Mouse (Mus musculus) MEL (cell line): ENCODE measurements around the gene A730015C16Rik. TPM values are rescaled to one million over a fixed set of nuclear protein-coding genes. Genes with fewer than 3 reads are reported as not detected.

Source experiments
- DNase-seq: peaks from one replicate; pipeline ENCODE4 v3.0.0; 2011; ENCODE audit warnings: low read depth, low spot score
- H3K27ac ChIP-seq: 2 replicates; pipeline ENCODE4 v1.5.1; 2012; ENCODE audit warnings: low read depth, mild to moderate bottlenecking, control low read depth, low read length, moderate library complexity; ENCODE audit not compliant: control insufficient read depth
- H3K27me3 ChIP-seq, 2 experiments: fragments of 150-350 bp in 1 of 2; sonication (generic) in 1 of 2; 2 replicates each; pipeline ENCODE4 v1.6.1; 2012; ENCODE audit warnings: low read length in 2 of 2, mild to moderate bottlenecking in 2 of 2, improper control_type of control experiment in 1 of 2, moderate library complexity in 1 of 2; ENCODE audit not compliant: insufficient read depth in 2 of 2, control insufficient read depth in 1 of 2
- H3K36me3 ChIP-seq, 2 experiments: 2 replicates each; pipeline ENCODE4 v1.6.1; 2012 to 2014; ENCODE audit warnings: low read length in 2 of 2, improper control_type of control experiment in 1 of 2, inconsistent platforms in 1 of 2, mild to moderate bottlenecking in 1 of 2; ENCODE audit not compliant: insufficient read depth in 2 of 2, control insufficient read depth in 1 of 2
- H3K4me1 ChIP-seq, 2 experiments: fragments of 150-350 bp in 1 of 2; sonication (generic) in 1 of 2; 2 replicates each; pipeline ENCODE4 v1.6.1; 2012; ENCODE audit warnings: low read length in 2 of 2, improper control_type of control experiment in 1 of 2, mild to moderate bottlenecking in 1 of 2; ENCODE audit not compliant: insufficient read depth in 2 of 2, control insufficient read depth in 1 of 2
- H3K4me3 ChIP-seq, 2 experiments: fragments of 150-350 bp in 1 of 2; sonication (generic) in 1 of 2; 2 replicates each; pipeline ENCODE4 v1.5.1; 2012; ENCODE audit warnings: low read depth in 2 of 2, low read length in 2 of 2, mild to moderate bottlenecking in 2 of 2, moderate library complexity in 2 of 2, control low read depth in 1 of 2, improper control_type of control experiment in 1 of 2; ENCODE audit not compliant: control insufficient read depth in 1 of 2, insufficient read depth in 1 of 2
- H3K79me2 ChIP-seq: 2 replicates; pipeline ENCODE4 v1.6.1; 2012; ENCODE audit warnings: mild to moderate bottlenecking, low read length, moderate library complexity; ENCODE audit not compliant: control insufficient read depth, poor library complexity, insufficient read depth
- H3K9ac ChIP-seq: 2 replicates; pipeline ENCODE4 v1.6.1; 2012; ENCODE audit warnings: low read depth, mild to moderate bottlenecking, control low read depth, low read length, moderate library complexity; ENCODE audit not compliant: control insufficient read depth, poor library complexity, severe bottlenecking
- H3K9me3 ChIP-seq: fragments of 150-350 bp; sonication (generic); replicated peaks from 2 replicates; pipeline ENCODE4 v1.6.1; 2012; ENCODE audit warnings: mild to moderate bottlenecking, low read length, improper control_type of control experiment, moderate library complexity; ENCODE audit not compliant: insufficient read depth
- BHLHE40 ChIP-seq: IDR thresholded peaks from 2 replicates; pipeline ENCODE4 v1.6.1; 2012; ENCODE audit warnings: low read depth, mild to moderate bottlenecking, inconsistent platforms, low read length, improper control_type of control experiment, borderline replicate concordance
- CHD1 ChIP-seq: IDR thresholded peaks from 2 replicates; pipeline ENCODE4 v1.6.1; 2012; ENCODE audit warnings: low read depth, mild to moderate bottlenecking, inconsistent platforms, low read length, improper control_type of control experiment
- CHD2 ChIP-seq: IDR thresholded peaks from 2 replicates; pipeline ENCODE4 v1.6.1; 2011; ENCODE audit warnings: low read length, improper control_type of control experiment
- CTCF ChIP-seq, 3 experiments: IDR thresholded peaks in 2 of 3; conservative IDR thresholded peaks in 1 of 3; 2 replicates each; pipeline ENCODE4 v1.5.1; 2011 to 2012; ENCODE audit warnings: low read length in 3 of 3, low read depth in 2 of 3, mild to moderate bottlenecking in 2 of 3, improper control_type of control experiment in 1 of 3, inconsistent platforms in 1 of 3, mixed read lengths in 1 of 3, moderate library complexity in 1 of 3; ENCODE audit not compliant: control insufficient read depth in 1 of 3, insufficient read depth in 1 of 3, poor library complexity in 1 of 3, severe bottlenecking in 1 of 3
- E2F4 ChIP-seq: IDR thresholded peaks from 2 replicates; pipeline ENCODE4 v1.6.1; 2011; ENCODE audit warnings: low read depth, low read length, improper control_type of control experiment, borderline replicate concordance
- ELF1 ChIP-seq: IDR thresholded peaks from 2 replicates; pipeline ENCODE4 v1.6.1; 2014; ENCODE audit warnings: low read depth, mild to moderate bottlenecking, inconsistent platforms, low read length, improper control_type of control experiment, moderate library complexity
- EP300 ChIP-seq, 2 experiments: IDR thresholded peaks; 2 replicates each; pipeline ENCODE4 v1.6.1; 2011; ENCODE audit warnings: improper control_type of control experiment in 2 of 2, low read length in 2 of 2, low read depth in 1 of 2, mild to moderate bottlenecking in 1 of 2
- ETS1 ChIP-seq: IDR thresholded peaks from 2 replicates; pipeline ENCODE4 v1.6.1; 2012; ENCODE audit warnings: low read depth, mild to moderate bottlenecking, inconsistent platforms, low read length, improper control_type of control experiment, moderate library complexity
- GABPA ChIP-seq: IDR thresholded peaks from 2 replicates; pipeline ENCODE4 v1.6.1; 2012; ENCODE audit warnings: low read depth, mild to moderate bottlenecking, inconsistent platforms, low read length, improper control_type of control experiment, moderate library complexity
- HCFC1 ChIP-seq: IDR thresholded peaks from 2 replicates; pipeline ENCODE4 v1.6.1; 2012; ENCODE audit warnings: low read depth, mild to moderate bottlenecking, inconsistent platforms, low read length, improper control_type of control experiment, moderate library complexity
- JUND ChIP-seq: IDR thresholded peaks from 2 replicates; pipeline ENCODE4 v1.6.1; 2011; ENCODE audit warnings: low read depth, mild to moderate bottlenecking, improper control_type of control experiment, low read length
- KAT2A ChIP-seq: conservative IDR thresholded peaks from 2 replicates; pipeline ENCODE4 v1.6.1; 2012; ENCODE audit warnings: low read depth, low read length, improper control_type of control experiment, inconsistent platforms
- MAFK ChIP-seq: IDR thresholded peaks from 2 replicates; pipeline ENCODE4 v1.6.1; 2011; ENCODE audit warnings: low read depth, mild to moderate bottlenecking, low read length, improper control_type of control experiment, borderline replicate concordance
- MAX ChIP-seq: IDR thresholded peaks from 2 replicates; pipeline ENCODE4 v1.6.1; 2011; ENCODE audit warnings: low read length, improper control_type of control experiment
- MAZ ChIP-seq: IDR thresholded peaks from 2 replicates; pipeline ENCODE4 v1.6.1; 2012; ENCODE audit warnings: low read depth, mild to moderate bottlenecking, inconsistent platforms, low read length, improper control_type of control experiment
- MEF2A ChIP-seq: IDR thresholded peaks from 2 replicates; pipeline ENCODE4 v1.6.1; 2014; ENCODE audit warnings: low read depth, mild to moderate bottlenecking, inconsistent platforms, low read length, improper control_type of control experiment; ENCODE audit not compliant: poor library complexity, insufficient replicate concordance, severe bottlenecking; ENCODE audit errors: extremely low read depth
- MXI1 ChIP-seq: IDR thresholded peaks from 2 replicates; pipeline ENCODE4 v1.6.1; 2011; ENCODE audit warnings: mild to moderate bottlenecking, low read depth, low read length, improper control_type of control experiment
- MYB ChIP-seq: IDR thresholded peaks from 2 replicates; pipeline ENCODE4 v1.6.1; 2011; ENCODE audit warnings: mild to moderate bottlenecking, low read depth, low read length, improper control_type of control experiment
- MYC ChIP-seq: IDR thresholded peaks from 2 replicates; pipeline ENCODE4 v1.6.1; 2011; ENCODE audit warnings: low read depth, mild to moderate bottlenecking, low read length, improper control_type of control experiment, moderate library complexity
- NRF1 ChIP-seq: IDR thresholded peaks from 2 replicates; pipeline ENCODE4 v1.6.1; 2014; ENCODE audit warnings: low read depth, mild to moderate bottlenecking, inconsistent platforms, low read length, improper control_type of control experiment, moderate library complexity; ENCODE audit not compliant: poor library complexity, insufficient read depth, severe bottlenecking
- POLR2A ChIP-seq, 2 experiments: IDR thresholded peaks; 2 replicates each; pipeline ENCODE4 v1.6.1; 2011 to 2012; ENCODE audit warnings: low read length in 2 of 2, mild to moderate bottlenecking in 2 of 2, control low read depth in 1 of 2, improper control_type of control experiment in 1 of 2, low read depth in 1 of 2, moderate library complexity in 1 of 2; ENCODE audit not compliant: control insufficient read depth in 1 of 2, insufficient read depth in 1 of 2, poor library complexity in 1 of 2
- POLR2AphosphoS2 ChIP-seq: IDR thresholded peaks from 2 replicates; pipeline ENCODE4 v1.6.1; 2011; ENCODE audit warnings: low read length, improper control_type of control experiment
- POLR2AphosphoS5 ChIP-seq: IDR thresholded peaks from 2 replicates; pipeline ENCODE4 v1.6.1; 2012; ENCODE audit warnings: low read depth, borderline replicate concordance, mild to moderate bottlenecking, inconsistent platforms, low read length, moderate library complexity, mixed read lengths
- RAD21 ChIP-seq: IDR thresholded peaks from 2 replicates; pipeline ENCODE4 v1.6.1; 2011; ENCODE audit warnings: mild to moderate bottlenecking, low read depth, low read length, improper control_type of control experiment
- RCOR1 ChIP-seq: IDR thresholded peaks from 2 replicates; pipeline ENCODE4 v1.6.1; 2012; ENCODE audit warnings: low read depth, mild to moderate bottlenecking, inconsistent platforms, low read length, improper control_type of control experiment
- SIN3A ChIP-seq: IDR thresholded peaks from 2 replicates; pipeline ENCODE4 v1.6.1; 2012; ENCODE audit warnings: low read length, improper control_type of control experiment, inconsistent platforms
- SMC3 ChIP-seq: IDR thresholded peaks from 2 replicates; pipeline ENCODE4 v1.6.1; 2011; ENCODE audit warnings: low read depth, low read length, improper control_type of control experiment
- TAL1 ChIP-seq: IDR thresholded peaks from 2 replicates; pipeline ENCODE4 v1.6.1; 2012; ENCODE audit warnings: mild to moderate bottlenecking, inconsistent platforms, low read length, moderate library complexity, mixed read lengths
- TBP ChIP-seq: IDR thresholded peaks from 2 replicates; pipeline ENCODE4 v1.8.0; 2011; ENCODE audit warnings: low read depth, low read length, improper control_type of control experiment
- TCF12 ChIP-seq: IDR thresholded peaks from 2 replicates; pipeline ENCODE4 v1.6.1; 2014; ENCODE audit warnings: low read depth, mild to moderate bottlenecking, inconsistent platforms, low read length, improper control_type of control experiment, moderate library complexity
- UBTF ChIP-seq: IDR thresholded peaks from 2 replicates; pipeline ENCODE4 v1.6.1; 2012; ENCODE audit warnings: low read depth, mild to moderate bottlenecking, inconsistent platforms, low read length, improper control_type of control experiment, moderate library complexity, borderline replicate concordance; ENCODE audit not compliant: insufficient read depth
- USF1 ChIP-seq: IDR thresholded peaks from 2 replicates; pipeline ENCODE4 v1.6.1; 2014; ENCODE audit warnings: low read depth, mild to moderate bottlenecking, inconsistent platforms, low read length, improper control_type of control experiment, moderate library complexity
- USF2 ChIP-seq, 2 experiments: IDR thresholded peaks; 2 replicates each; pipeline ENCODE4 v1.6.1; 2011 to 2012; ENCODE audit warnings: improper control_type of control experiment in 2 of 2, low read length in 2 of 2, borderline replicate concordance in 1 of 2, inconsistent platforms in 1 of 2, low read depth in 1 of 2, mild to moderate bottlenecking in 1 of 2; ENCODE audit not compliant: insufficient read depth in 1 of 2
- ZC3H11A ChIP-seq: IDR thresholded peaks from 2 replicates; pipeline ENCODE4 v1.6.1; 2012; ENCODE audit warnings: low read depth, mild to moderate bottlenecking, inconsistent platforms, low read length, improper control_type of control experiment
- ZNF384 ChIP-seq: IDR thresholded peaks from 2 replicates; pipeline ENCODE4 v1.6.1; 2012; ENCODE audit warnings: low read depth, mild to moderate bottlenecking, inconsistent platforms, low read length, improper control_type of control experiment
- polyA plus RNA-seq, 2 experiments: library from polyadenylated mRNA; stranded (reverse) in 1 of 2; unstranded in 1 of 2; fragments of >175 nt in 1 of 2; fragments of >200 nt in 1 of 2; gene quantifications; 2 replicates each; pipeline versions ENCODE4 v1.2.1 to v1.2.4; 2012; ENCODE audit warnings: low replicate concordance in 2 of 2, low read depth in 1 of 2; ENCODE audit not compliant: insufficient read length in 2 of 2, insufficient read depth in 1 of 2, missing spikeins in 1 of 2
- total RNA-seq: library from RNA; depleted of rRNA; stranded (reverse); fragments of 300-350 nt; gene quantifications from 2 replicates; pipeline ENCODE4 v1.2.3, GENCODE M21; 2012

The A730015C16Rik gene
- total and polyA plus RNA-seq, 3 experiments, result 0.56 to 11.6 TPM; not detected in 1

DNA sequence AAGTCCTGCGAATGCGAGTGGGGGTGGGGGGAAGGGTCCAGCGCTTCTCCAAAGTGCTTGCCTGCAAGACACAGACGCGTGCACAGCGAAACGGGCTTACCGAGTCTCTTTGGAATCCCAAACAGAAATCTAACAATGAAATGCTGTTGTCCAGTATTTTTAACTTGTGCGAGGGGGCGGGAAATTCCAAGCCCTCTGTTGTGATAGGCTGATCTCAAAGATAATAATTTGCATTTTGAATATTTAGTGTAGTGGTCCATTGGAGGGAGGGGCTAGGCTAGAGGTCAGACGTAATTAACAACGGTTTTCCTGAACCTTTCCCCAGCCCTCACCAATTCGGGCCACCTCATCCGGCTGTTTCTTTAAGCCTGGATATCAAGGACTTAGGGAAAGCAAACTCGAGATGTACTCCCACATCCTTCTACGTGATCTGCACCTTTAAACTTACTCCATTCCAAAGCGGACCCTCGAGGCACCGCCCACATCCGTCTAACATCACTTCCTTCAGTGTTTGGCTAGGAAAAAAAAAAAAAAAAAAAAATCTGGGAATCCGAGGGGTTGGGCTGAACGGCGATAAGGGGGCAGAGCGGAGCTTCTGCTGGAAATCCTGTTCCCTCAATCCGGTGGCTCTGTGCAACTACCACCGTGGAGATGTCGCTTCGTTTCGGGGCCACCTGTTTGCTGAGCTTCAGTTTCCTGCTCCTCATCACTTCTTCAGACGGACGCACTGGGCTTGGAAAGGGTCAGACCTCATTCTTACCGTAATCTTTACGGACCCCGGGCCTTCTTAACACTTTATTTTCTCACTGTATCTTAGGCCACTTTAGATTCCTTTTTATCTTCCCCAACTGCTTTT is 14.1 kb downstream of the A730015C16Rik start, which contains the start of gene Txndc12:
Txndc12 (plus strand) TSS at position 487 of the 856 bp plus-strand sequence.
- Histone ChIP-seq H3K79me2 (peaks cover 33% of the 10 kb centered on the region), H3K9me3 (no peaks in the 10 kb centered on the region), H3K4me1 (peaks cover 5 to 9% of the 10 kb centered on the region in 2 experiments), H3K9ac (peak within 1 kb of the TSS; percentile 93), H3K36me3 (peaks cover 0 to 24% of the 10 kb centered on the region in 2 experiments; a peak in 2 of 4 replicates), H3K4me3 (peak within 1 kb of the TSS; percentile 79 to 89), H3K27ac (peak within 1 kb of the TSS; percentile 96), H3K27me3 (no peaks in the 10 kb centered on the region)
- DNase-seq, result peak; percentile 97
- TF ChIP-seq MAFK (no peak), TAL1 (no peak), ELF1 (peak; percentile 36; the same call in 1 of the 2 replicates), MAZ (peak; percentile 88), NRF1 (no peak), CHD1 (no peak), SIN3A (peak; percentile 86), RCOR1 (peak; percentile 78), POLR2AphosphoS2 (peak; percentile 94), SMC3 (no peak), ZC3H11A (no peak), USF2 (IDR thresholded peaks at IDR 0.05; ENCODE audit: borderline replicate concordance in 1 of 2, insufficient read depth in 1 of 2, low read depth in 1 of 2, low read length in 2 of 2) (no peak), CHD2 (no peak), EP300 (IDR thresholded peaks at IDR 0.05; ENCODE audit: low read depth in 1 of 2, low read length in 2 of 2) (peak in 1 of 2 experiments; percentile 28; a peak in 1 of 4 replicates), MYB (0 out of 2 replicates have a peak, but pooled peaks have one; percentile 28), TCF12 (peak; percentile 69), CTCF (IDR thresholded peaks at IDR 0.05 in 2 of 3, conservative IDR thresholded peaks at IDR 0.05 in 1 of 3; ENCODE audit: control insufficient read depth in 1 of 3, insufficient read depth in 1 of 3, low read depth in 2 of 3, low read length in 3 of 3, poor library complexity in 1 of 3, severe bottlenecking in 1 of 3) (no peak), GABPA (no peak), MYC (peak; percentile 79; the same call in 1 of the 2 replicates), TBP (peak; percentile 96), UBTF (no peak), HCFC1 (peak; percentile 86), POLR2AphosphoS5 (no peak; the same call in 1 of the 2 replicates), ZNF384 (peak; percentile 98), BHLHE40 (no peak), E2F4 (peak; percentile 48; the same call in 1 of the 2 replicates), MEF2A (no peak), MAX (peak; percentile 33; the same call in 1 of the 2 replicates), USF1 (no peak), KAT2A (peak; percentile 52), POLR2A (IDR thresholded peaks at IDR 0.05; ENCODE audit: control insufficient read depth in 1 of 2, insufficient read depth in 1 of 2, low read depth in 1 of 2, low read length in 2 of 2, poor library complexity in 1 of 2) (peak; percentile 63 to 85), ETS1 (peak; percentile 71), RAD21 (no peak), MXI1 (peak; percentile 60), JUND (no peak)
